Mouse (Mus musculus): ENCODE data around the gene Impg2. TPM values are rescaled to one million over a fixed set of nuclear protein-coding genes. Genes with fewer than 3 reads are reported as not detected.

The Impg2 gene
- total and polyA plus RNA-seq, 3 experiments, result 0.01 to 0.04 TPM; not detected in 1

DNA sequence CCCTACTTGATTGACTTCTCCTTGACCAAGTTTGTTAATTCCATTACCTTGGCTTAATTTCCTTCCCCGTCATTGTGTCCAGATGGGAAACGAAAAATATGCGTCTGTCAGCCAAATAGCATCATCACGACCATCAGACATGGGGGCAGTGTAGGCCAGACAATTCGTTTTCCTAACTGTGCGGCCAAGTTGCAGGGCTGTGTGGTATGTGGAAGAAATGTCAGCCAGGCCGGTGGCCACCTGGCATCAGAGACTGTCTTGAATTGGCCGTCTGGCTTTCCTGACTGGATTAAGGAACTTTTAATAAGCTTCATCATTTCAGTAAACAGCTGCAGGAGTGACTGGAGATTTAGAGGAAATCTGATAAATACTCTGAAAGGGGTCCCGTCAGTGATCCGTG is 28.6 kb downstream of the Impg2 start:
- no peaks in the 10 kb centered on the region for H3K9me3 ChIP-seq (replicated peaks; ENCODE audit: insufficient read depth, low read length)
- no peaks in the 10 kb centered on the region for H3K4me1 ChIP-seq (ENCODE audit: control insufficient read depth in 1 of 2, insufficient read depth in 2 of 2, low read length in 2 of 2)
- no peak overlapping the region for H3K27ac ChIP-seq (ENCODE audit: control insufficient read depth, low read depth, low read length)
- TF ChIP-seq GABPA (IDR thresholded peaks at IDR 0.05; ENCODE audit: low read depth, low read length), result no peak
- TF ChIP-seq TCF12 (IDR thresholded peaks at IDR 0.05; ENCODE audit: low read depth, low read length), result no peak
- no peak for TF ChIP-seq E2F4 (IDR thresholded peaks at IDR 0.05; ENCODE audit: borderline replicate concordance, low read depth, low read length)
- no peak for TF ChIP-seq JUND (IDR thresholded peaks at IDR 0.05; ENCODE audit: low read depth, low read length)
- TF ChIP-seq MYC (IDR thresholded peaks at IDR 0.05; ENCODE audit: low read depth, low read length), result no peak
- no peak for TF ChIP-seq ZMIZ1 (IDR thresholded peaks at IDR 0.05; ENCODE audit: low read depth, low read length)
- TF ChIP-seq TAL1 (IDR thresholded peaks at IDR 0.05; ENCODE audit: low read length), result no peak
- no peak for TF ChIP-seq GATA1 (IDR thresholded peaks at IDR 0.05; ENCODE audit: low read depth, low read length)
- TF ChIP-seq SIN3A (IDR thresholded peaks at IDR 0.05; ENCODE audit: low read length), result no peak
- TF ChIP-seq POLR2AphosphoS5 (IDR thresholded peaks at IDR 0.05; ENCODE audit: borderline replicate concordance, low read depth, low read length), result no peak
- TF ChIP-seq USF1 (IDR thresholded peaks at IDR 0.05; ENCODE audit: low read depth, low read length), result no peak
- no peak for TF ChIP-seq NELFE (IDR thresholded peaks at IDR 0.05; ENCODE audit: low read depth, low read length)
- no peak for TF ChIP-seq SMC3 (IDR thresholded peaks at IDR 0.05; ENCODE audit: low read depth, low read length)
- TF ChIP-seq TBP (IDR thresholded peaks at IDR 0.05; ENCODE audit: low read depth, low read length), result no peak
- no peak for TF ChIP-seq BHLHE40 (IDR thresholded peaks at IDR 0.05; ENCODE audit: borderline replicate concordance, low read depth, low read length)
- no peak for TF ChIP-seq UBTF (IDR thresholded peaks at IDR 0.05; ENCODE audit: borderline replicate concordance, insufficient read depth, low read depth, low read length)
- TF ChIP-seq USF2 (IDR thresholded peaks at IDR 0.05; ENCODE audit: borderline replicate concordance in 1 of 2, insufficient read depth in 1 of 2, low read depth in 1 of 2, low read length in 2 of 2), result no peak
- no peak for TF ChIP-seq ZC3H11A (IDR thresholded peaks at IDR 0.05; ENCODE audit: low read depth, low read length)
- no peaks in the 10 kb centered on the region for H3K36me3 ChIP-seq (ENCODE audit: control insufficient read depth in 1 of 2, insufficient read depth in 2 of 2, low read length in 2 of 2)
- no peak for DNase-seq (ENCODE audit: low read depth, low spot score)
- no peaks in the 10 kb centered on the region for H3K79me2 ChIP-seq (ENCODE audit: control insufficient read depth, insufficient read depth, low read length, poor library complexity)
- H3K9ac ChIP-seq (ENCODE audit: control insufficient read depth, low read depth, low read length, poor library complexity, severe bottlenecking), result no peak overlapping the region
- H3K4me3 ChIP-seq (ENCODE audit: control insufficient read depth in 1 of 2, insufficient read depth in 1 of 2, low read depth in 2 of 2, low read length in 2 of 2), result no peak overlapping the region
- 0 out of 4 replicates have a peak, but pooled peaks cover 0 to 1% of the 10 kb centered on the region in 2 experiments for H3K27me3 ChIP-seq (ENCODE audit: control insufficient read depth in 1 of 2, insufficient read depth in 2 of 2, low read length in 2 of 2)

DNA sequence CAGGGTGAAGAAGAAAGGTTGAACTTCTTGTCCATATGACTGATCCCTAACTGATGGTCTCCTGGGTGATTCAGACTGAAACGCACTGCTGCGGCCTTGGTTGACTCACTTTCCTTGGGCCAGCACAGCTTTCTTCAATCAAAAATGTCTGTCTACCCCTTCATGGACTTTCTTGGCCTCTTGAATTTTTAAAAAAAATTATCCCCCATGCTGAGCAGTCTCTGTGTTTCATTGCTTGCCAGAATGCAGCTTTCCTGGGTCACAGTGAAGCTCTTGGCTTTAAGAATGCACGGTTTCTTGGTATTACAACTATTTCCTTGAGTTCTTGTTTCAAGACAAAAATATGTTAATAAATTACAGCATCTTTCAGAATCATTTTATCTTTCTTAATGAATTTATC is 41.9 kb downstream of the Impg2 start:
- Histone ChIP-seq H3K4me3 (ENCODE audit: control insufficient read depth in 1 of 2, insufficient read depth in 1 of 2, low read depth in 2 of 2, low read length in 2 of 2) (no peak overlapping the region), H3K27ac (ENCODE audit: control insufficient read depth, low read depth, low read length) (no peak overlapping the region), H3K79me2 (ENCODE audit: control insufficient read depth, insufficient read depth, low read length, poor library complexity) (no peaks in the 10 kb centered on the region), H3K27me3 (ENCODE audit: control insufficient read depth in 1 of 2, insufficient read depth in 2 of 2, low read length in 2 of 2) (no peaks in the 10 kb centered on the region), H3K4me1 (ENCODE audit: control insufficient read depth in 1 of 2, insufficient read depth in 2 of 2, low read length in 2 of 2) (no peaks in the 10 kb centered on the region), H3K9me3 (replicated peaks; ENCODE audit: insufficient read depth, low read length) (no peaks in the 10 kb centered on the region), H3K9ac (ENCODE audit: control insufficient read depth, low read depth, low read length, poor library complexity, severe bottlenecking) (no peak overlapping the region), H3K36me3 (ENCODE audit: control insufficient read depth in 1 of 2, insufficient read depth in 2 of 2, low read length in 2 of 2) (no peaks in the 10 kb centered on the region)
- DNase-seq (ENCODE audit: low read depth, low spot score), result no peak
- TF ChIP-seq GABPA (IDR thresholded peaks at IDR 0.05; ENCODE audit: low read depth, low read length), result no peak
- TF ChIP-seq RAD21 (IDR thresholded peaks at IDR 0.05; ENCODE audit: low read depth, low read length), result no peak
- TF ChIP-seq TCF12 (IDR thresholded peaks at IDR 0.05; ENCODE audit: low read depth, low read length), result no peak
- TF ChIP-seq CTCF (IDR thresholded peaks at IDR 0.05 in 2 of 3, conservative IDR thresholded peaks at IDR 0.05 in 1 of 3; ENCODE audit: control insufficient read depth in 1 of 3, insufficient read depth in 1 of 3, low read depth in 2 of 3, low read length in 3 of 3, poor library complexity in 1 of 3, severe bottlenecking in 1 of 3), result no peak
- TF ChIP-seq JUND (IDR thresholded peaks at IDR 0.05; ENCODE audit: low read depth, low read length), result no peak
- no peak for TF ChIP-seq ZNF384 (IDR thresholded peaks at IDR 0.05; ENCODE audit: low read depth, low read length)
- TF ChIP-seq ELF1 (IDR thresholded peaks at IDR 0.05; ENCODE audit: low read depth, low read length), result no peak
- TF ChIP-seq RCOR1 (IDR thresholded peaks at IDR 0.05; ENCODE audit: low read depth, low read length), result no peak
- no peak for TF ChIP-seq UBTF (IDR thresholded peaks at IDR 0.05; ENCODE audit: borderline replicate concordance, insufficient read depth, low read depth, low read length)
- TF ChIP-seq MYB (IDR thresholded peaks at IDR 0.05; ENCODE audit: low read depth, low read length), result no peak
- no peak for TF ChIP-seq TAL1 (IDR thresholded peaks at IDR 0.05; ENCODE audit: low read length)
- no peak for TF ChIP-seq ETS1 (IDR thresholded peaks at IDR 0.05; ENCODE audit: low read depth, low read length)
- no peak for TF ChIP-seq MEF2A (IDR thresholded peaks at IDR 0.05; ENCODE audit: extremely low read depth, insufficient replicate concordance, low read depth, low read length, poor library complexity, severe bottlenecking)
- no peak for TF ChIP-seq SMC3 (IDR thresholded peaks at IDR 0.05; ENCODE audit: low read depth, low read length)
- no peak for TF ChIP-seq ZKSCAN1 (IDR thresholded peaks at IDR 0.05; ENCODE audit: low read depth, low read length)
- no peak for TF ChIP-seq GATA1 (IDR thresholded peaks at IDR 0.05; ENCODE audit: low read depth, low read length)
